Mouse (Mus musculus) olfactory bulb, adult 2 months (tissue): ENCODE data around the gene Abcg4. TPM values are rescaled to one million over a fixed set of nuclear protein-coding genes. Genes with fewer than 3 reads are reported as not detected.
"Not testable (repeated sequence)": the region's sequence is repeated elsewhere in the genome, so short reads cannot be mapped to it uniquely, and the experiment has no call there.

Source experiments
- H3K27ac ChIP-seq: fragments of 200-500 bp; 2 replicates; pipeline ENCODE4 v1.5.1; 2012; ENCODE audit warnings: low read depth, low read length; ENCODE audit not compliant: insufficient read depth
- H3K4me1 ChIP-seq: fragments of 200-500 bp; 2 replicates; pipeline ENCODE4 v1.6.1; 2012; ENCODE audit warnings: low read length; ENCODE audit not compliant: control insufficient read depth, insufficient read depth
- H3K4me3 ChIP-seq: fragments of 200-500 bp; 2 replicates; pipeline ENCODE4 v1.5.1; 2012; ENCODE audit warnings: mild to moderate bottlenecking, low read depth, low read length, moderate library complexity; ENCODE audit not compliant: insufficient read depth
- CTCF ChIP-seq: fragments of 200-500 bp; IDR thresholded peaks from 2 replicates; pipeline ENCODE4 v1.5.1; 2012; ENCODE audit warnings: low read depth, mild to moderate bottlenecking, low read length, moderate library complexity; ENCODE audit not compliant: insufficient read depth
- POLR2A ChIP-seq: fragments of 200-500 bp; IDR thresholded peaks from 2 replicates; pipeline ENCODE4 v1.6.1; 2012; ENCODE audit warnings: mild to moderate bottlenecking, low read depth, low read length, moderate library complexity; ENCODE audit not compliant: insufficient read depth
- WGBS: fragments of 180-500 bp; shearing (Covaris S2); methylation state at CpG from one replicate; pipeline ENCODE4 v1.1.7; 2018; 5-methylcytosine and 5-hydroxymethylcytosine counted together
- polyA plus RNA-seq: library from polyadenylated mRNA; stranded (reverse); fragments of >200 nt; gene quantifications from 2 replicates; pipeline ENCODE4 v1.2.4, GENCODE M21; 2012; ENCODE audit warnings: low replicate concordance; ENCODE audit not compliant: missing spikeins, insufficient read depth, insufficient read length

Abcg4 gene
- polyA plus RNA-seq, result not detected in 2 replicates

DNA sequence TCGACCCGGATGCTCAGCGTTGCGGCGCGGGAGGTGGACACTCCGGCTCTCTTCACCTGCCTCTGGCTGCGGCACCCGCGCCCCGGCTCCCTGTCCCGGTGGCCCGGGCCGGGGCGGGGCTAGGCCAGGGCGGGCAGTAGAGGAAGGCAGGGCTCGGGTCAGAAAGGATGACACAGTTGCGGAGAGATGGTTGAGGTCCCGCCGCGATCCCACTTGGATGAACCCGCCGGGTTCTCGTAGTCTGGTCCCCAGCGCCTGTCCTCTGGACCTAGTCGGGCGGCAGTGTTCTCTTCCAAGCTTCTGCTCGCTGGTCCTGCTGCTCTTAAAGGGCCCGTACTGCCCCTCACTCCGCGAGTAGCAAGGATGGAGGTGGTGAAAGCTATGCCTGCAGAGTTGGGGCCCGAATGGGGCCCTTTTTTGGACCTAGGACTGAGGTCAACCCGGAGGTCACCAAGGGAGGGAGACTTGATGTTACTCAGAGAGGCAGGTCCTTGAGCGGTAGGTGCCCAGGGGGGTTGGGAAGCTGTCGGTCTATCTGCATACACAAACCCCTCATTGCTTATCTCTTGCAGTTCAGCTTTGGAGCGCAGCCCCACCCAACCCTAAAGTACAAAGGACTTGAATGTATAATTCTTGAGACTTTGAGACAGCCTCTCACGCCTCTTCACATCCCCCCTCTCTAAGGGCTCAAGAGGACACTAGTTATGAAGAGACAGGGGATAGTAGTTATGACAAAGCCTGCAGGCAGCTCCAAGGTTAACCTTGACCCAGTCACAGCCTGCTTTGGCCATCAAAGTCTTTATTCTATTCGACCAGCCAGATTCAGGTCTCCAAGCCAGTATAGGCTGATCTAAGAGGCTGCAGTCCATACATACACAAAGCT is at the start of gene Abcg4:
TSS of gene Abcg4 (minus strand) at position 540 of the 883 bp plus-strand sequence.
- TF ChIP-seq POLR2A (no peak), CTCF (no peak)
- peak within 1 kb of the TSS; percentile 57 for H3K27ac ChIP-seq
- H3K4me3 ChIP-seq, result peak within 1 kb of the TSS; percentile 93
- WGBS, result under 1% methylated on average over 38 of the region's 38 CpGs
- peaks cover 14% of the 10 kb centered on the region for H3K4me1 ChIP-seq

- Histone ChIP-seq H3K4me1 (peaks cover 7% of the 10 kb centered on the region), H3K27ac (no peak overlapping the region), H3K4me3 (no peak overlapping the region)
- WGBS, result 57% methylated on average over 9 of the region's 9 CpGs
- TF ChIP-seq CTCF (no peak), POLR2A (no peak)
Measured at GRCm38 (mm10) chr9:44337436-44338169, 49.2 kb upstream of the Abcg4 start.

DNA sequence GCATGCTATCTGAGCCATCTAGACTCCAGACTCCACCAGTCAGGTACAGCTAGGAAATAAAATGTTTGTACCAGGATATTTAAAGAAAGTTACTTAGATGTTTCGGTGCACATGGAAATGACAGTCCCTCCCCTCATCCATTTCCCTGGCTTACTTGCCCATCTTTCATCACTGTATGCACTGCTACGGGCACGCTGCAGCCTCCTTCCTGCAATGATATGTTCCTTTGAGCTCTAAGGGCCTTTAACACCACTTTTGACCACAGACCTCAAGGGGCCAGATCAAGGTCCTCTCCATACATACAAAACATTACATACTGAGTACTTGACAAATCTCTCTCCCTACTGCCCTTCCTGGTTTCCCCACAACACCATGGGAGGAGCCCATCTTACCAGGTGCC is 48.5 kb upstream of the Abcg4 start:
- TF ChIP-seq POLR2A, result no peak
- no peak for TF ChIP-seq CTCF
- WGBS, result 68% methylated on average over 3 of the region's 3 CpGs
- Histone ChIP-seq H3K27ac (no peak overlapping the region), H3K4me1 (peaks cover 7% of the 10 kb centered on the region), H3K4me3 (no peak overlapping the region)

GRCm38 (mm10) chr9:44336513-44336912 is 48.1 kb upstream of the Abcg4 start:
- peak overlapping the region; percentile 2; the same call in 1 of the 2 replicates for H3K4me3 ChIP-seq
- 28% methylated on average over 4 of the region's 4 CpGs for WGBS
- not testable (repeated sequence) for H3K4me1 ChIP-seq, H3K27ac ChIP-seq

- H3K4me3 ChIP-seq, result peak overlapping the region; percentile 93
- WGBS, result 2% methylated on average over 5 of the region's 5 CpGs
- TF ChIP-seq POLR2A (no peak), CTCF (no peak)
- no peak overlapping the region for H3K27ac ChIP-seq
- H3K4me1 ChIP-seq, result peaks cover 7% of the 10 kb centered on the region
Measured at GRCm38 (mm10) chr9:44336093-44336406, 47.6 kb upstream of the Abcg4 start.

DNA sequence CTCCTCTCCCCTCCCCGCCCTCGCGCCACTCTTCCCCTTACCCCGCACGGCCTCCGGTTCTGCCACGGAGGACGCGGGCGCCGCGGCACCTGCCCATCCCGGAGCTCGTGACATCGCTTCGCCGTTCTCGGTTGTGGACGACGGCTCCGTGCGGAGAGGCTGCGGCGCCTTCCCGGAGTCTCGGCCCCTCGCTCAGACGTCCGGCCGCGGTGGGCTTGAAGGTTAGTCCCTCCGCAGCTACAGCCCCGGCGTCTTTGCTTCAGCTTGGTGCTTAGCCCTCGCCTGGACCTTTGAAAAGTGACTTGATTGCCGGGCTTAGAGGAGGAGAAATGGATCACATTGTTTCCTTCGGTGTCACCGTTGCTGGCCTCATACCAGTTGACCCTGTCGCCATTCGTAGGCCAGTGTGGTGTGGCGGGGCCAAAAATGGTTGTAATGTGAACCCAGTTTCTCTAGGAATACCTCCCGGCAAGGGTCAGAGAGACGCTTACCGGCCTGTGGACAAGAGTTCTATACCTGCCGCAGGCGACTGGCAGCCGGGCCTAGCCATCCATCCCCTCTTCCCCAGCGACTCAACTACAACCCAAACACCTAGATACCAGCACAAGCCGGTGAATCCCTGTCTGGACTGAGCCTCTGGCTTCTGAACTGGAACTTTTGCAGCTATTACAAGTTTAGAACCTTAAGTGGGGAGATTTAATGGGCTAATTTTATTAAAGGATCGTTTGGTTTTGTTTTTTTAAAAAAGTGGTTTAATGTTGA is 47.1 kb upstream of the Abcg4 start:
- H3K4me1 ChIP-seq, result peaks cover 7% of the 10 kb centered on the region
- TF ChIP-seq CTCF (no peak), POLR2A (no peak)
- under 1% methylated on average over 50 of the region's 50 CpGs for WGBS
- no peak overlapping the region for H3K27ac ChIP-seq
- peak overlapping the region; percentile 93 for H3K4me3 ChIP-seq

DNA sequence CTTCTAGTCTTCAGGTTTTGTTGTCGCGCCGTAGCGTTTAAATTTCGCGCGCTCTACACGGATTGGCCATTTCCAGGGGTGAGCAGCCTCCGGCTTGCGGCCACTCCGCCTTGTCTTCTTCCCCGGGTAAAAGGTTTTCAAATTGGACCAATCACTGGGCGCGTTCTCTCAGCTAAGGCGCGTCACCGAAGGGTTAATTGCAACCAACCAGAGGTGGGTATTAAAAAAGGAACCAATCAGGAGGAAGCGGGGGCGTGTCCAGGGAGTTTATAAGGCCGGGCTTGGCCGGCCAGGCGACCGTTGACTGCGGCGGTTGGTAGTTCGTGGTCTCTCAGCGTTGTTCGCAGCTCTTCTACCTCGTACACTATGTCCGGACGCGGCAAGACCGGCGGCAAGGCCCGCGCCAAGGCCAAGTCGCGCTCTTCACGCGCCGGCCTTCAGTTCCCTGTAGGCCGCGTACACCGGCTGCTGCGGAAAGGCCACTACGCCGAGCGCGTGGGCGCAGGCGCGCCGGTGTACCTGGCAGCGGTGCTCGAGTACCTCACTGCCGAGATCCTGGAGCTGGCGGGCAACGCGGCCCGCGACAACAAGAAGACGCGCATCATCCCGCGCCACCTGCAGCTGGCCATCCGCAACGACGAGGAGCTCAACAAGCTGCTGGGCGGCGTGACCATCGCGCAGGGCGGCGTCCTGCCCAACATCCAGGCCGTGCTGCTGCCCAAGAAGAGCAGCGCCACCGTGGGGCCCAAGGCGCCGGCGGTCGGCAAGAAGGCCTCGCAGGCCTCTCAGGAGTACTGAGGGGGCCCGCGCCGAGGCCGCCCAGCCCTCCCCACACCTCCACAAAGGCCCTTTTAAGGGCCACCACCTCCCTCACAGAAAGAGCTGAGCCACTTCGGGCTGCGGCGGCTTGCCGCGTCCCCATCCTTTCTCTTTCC is 46.2 kb upstream of the Abcg4 start, which contains the start of gene H2afx:
TSS of gene H2afx (plus strand) at position 299 of the 935 bp plus-strand sequence.
- TF ChIP-seq CTCF, result no peak
- TF ChIP-seq POLR2A, result peak; percentile 100
- Histone ChIP-seq H3K4me1 (peaks cover 7% of the 10 kb centered on the region), H3K27ac (peak within 1 kb of the TSS; percentile 65), H3K4me3 (peak within 1 kb of the TSS; percentile 93)
- under 1% methylated on average over 90 of the region's 91 CpGs for WGBS

- no peak for TF ChIP-seq CTCF
- Histone ChIP-seq H3K27ac (no peak overlapping the region), H3K4me3 (no peak overlapping the region), H3K4me1 (peaks cover 7% of the 10 kb centered on the region)
- WGBS, result 93% methylated on average over 13 of the region's 13 CpGs
Measured at GRCm38 (mm10) chr9:44332918-44333638, 44.7 kb upstream of the Abcg4 start.
